Mouse (Mus musculus): ENCODE measurements around the gene Tubgcp2. TPM values are rescaled to one million over a fixed set of nuclear protein-coding genes. Genes with fewer than 3 reads are reported as not detected.

Gene Tubgcp2
- polyA plus RNA-seq, 1 experiment from 2014 or later: 65.1 TPM

DNA sequence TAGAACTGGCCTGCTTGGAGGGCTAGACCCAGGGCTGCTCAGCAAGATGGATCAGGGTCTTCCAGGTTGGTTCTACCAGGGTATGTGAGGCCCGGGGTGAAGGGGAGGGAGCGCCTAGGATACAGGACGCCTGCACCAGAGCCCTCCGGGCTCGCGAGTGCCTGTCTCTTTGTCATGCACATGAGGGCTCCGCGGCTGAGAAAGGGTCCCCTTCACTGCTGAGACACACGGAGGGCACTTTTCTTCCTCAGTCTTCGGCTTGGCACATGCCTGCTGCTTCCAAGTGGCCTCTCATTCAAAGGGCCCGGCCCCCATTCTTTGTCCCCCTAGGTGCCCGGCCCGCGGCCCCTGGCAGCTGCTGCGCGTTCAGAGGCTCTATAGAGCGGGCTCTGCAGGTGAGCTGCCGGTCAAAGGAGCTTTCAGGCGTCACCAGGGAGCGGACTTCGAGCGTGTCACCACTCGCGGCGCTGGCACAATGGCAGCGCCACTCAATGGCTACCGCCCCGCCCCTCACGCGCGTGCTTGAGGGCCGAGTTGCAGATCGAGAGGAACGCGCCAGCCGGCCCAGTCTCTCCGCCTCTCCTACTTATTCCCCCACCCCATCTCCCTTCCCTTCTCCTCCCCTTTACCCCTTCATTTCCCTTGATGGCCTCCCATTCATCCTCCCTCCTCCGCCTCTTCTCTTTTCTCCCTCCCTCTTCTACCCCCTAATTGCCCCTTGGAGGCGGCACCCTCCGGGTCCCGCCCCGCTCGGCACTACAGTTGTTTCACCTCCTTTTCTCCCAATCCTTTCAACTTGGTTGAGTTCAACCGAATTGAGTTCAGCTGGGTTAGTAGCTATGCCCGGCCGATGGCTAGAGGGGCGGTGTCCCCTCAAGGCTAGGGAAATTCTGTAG is 24.7 kb upstream of the Tubgcp2 start:
- Histone ChIP-seq H3K9me3 (no peaks in the 10 kb centered on the region), H3K27ac (peak overlapping the region; percentile 74), H3K4me1 (peaks cover 67% of the 10 kb centered on the region), H3K36me3 (no peaks in the 10 kb centered on the region), H3K27me3 (replicated peaks) (peaks cover 5% of the 10 kb centered on the region; the same call in 1 of the 2 replicates), H3K9ac (peak overlapping the region; percentile 53), H3K4me2 (replicated peaks) (peak overlapping the region; percentile 60), H3K4me3 (peak overlapping the region; percentile 32)
- ATAC-seq (ENCODE audit: low FRiP score, low read depth): peak; percentile 67
- under 1% methylated on average over 47 of the region's 47 CpGs for WGBS

- Histone ChIP-seq H3K9me3 (no peaks in the 10 kb centered on the region), H3K4me2 (replicated peaks) (peak overlapping the region; percentile 60; the same call in 1 of the 2 replicates), H3K4me1 (peaks cover 68% of the 10 kb centered on the region), H3K27ac (no peak overlapping the region; the same call in 1 of the 2 replicates), H3K36me3 (no peaks in the 10 kb centered on the region), H3K27me3 (replicated peaks) (peaks cover 5% of the 10 kb centered on the region; the same call in 1 of the 2 replicates), H3K9ac (no peak overlapping the region), H3K4me3 (no peak overlapping the region)
- 24% methylated on average over 4 of the region's 4 CpGs for WGBS
- ATAC-seq (ENCODE audit: low FRiP score, low read depth): no peak
Observed at GRCm38 (mm10) chr7:140059601-140060000, 23.1 kb upstream of the Tubgcp2 start.

DNA sequence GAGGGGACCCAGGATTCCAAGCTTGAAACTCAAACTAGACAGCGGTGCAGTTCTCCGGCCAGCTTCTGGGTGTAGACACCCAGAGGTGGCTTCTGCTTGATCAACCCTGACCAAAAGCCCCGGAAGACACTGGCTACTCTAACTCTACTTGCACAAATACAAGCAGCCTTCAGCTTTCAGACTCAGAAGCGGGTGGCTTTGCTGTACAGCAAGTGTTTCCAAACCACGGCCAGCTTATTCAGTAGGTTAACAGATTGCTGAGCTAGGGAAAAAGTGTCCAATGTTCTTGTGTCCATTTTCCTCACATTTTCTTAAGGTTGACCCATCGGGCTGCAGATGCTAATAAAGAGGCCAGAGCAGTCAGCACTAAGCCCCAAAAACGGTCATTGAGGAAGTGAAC is 22.1 kb upstream of the Tubgcp2 start:
- H3K9ac ChIP-seq: peak overlapping the region; percentile 68
- peak; percentile 0; the same call in 1 of the 2 replicates for ATAC-seq (ENCODE audit: low FRiP score, low read depth)
- no peaks in the 10 kb centered on the region for H3K36me3 ChIP-seq
- peaks cover 68% of the 10 kb centered on the region for H3K4me1 ChIP-seq
- H3K4me2 ChIP-seq (replicated peaks): peak overlapping the region; percentile 73
- 0 out of 2 replicates have a peak, but pooled peaks cover 5% of the 10 kb centered on the region for H3K27me3 ChIP-seq (replicated peaks)
- peak overlapping the region; percentile 96 for H3K27ac ChIP-seq
- H3K9me3 ChIP-seq: no peaks in the 10 kb centered on the region
- peak overlapping the region; percentile 40; the same call in 1 of the 2 replicates for H3K4me3 ChIP-seq
- WGBS: 7% methylated on average over 7 of the region's 7 CpGs

DNA sequence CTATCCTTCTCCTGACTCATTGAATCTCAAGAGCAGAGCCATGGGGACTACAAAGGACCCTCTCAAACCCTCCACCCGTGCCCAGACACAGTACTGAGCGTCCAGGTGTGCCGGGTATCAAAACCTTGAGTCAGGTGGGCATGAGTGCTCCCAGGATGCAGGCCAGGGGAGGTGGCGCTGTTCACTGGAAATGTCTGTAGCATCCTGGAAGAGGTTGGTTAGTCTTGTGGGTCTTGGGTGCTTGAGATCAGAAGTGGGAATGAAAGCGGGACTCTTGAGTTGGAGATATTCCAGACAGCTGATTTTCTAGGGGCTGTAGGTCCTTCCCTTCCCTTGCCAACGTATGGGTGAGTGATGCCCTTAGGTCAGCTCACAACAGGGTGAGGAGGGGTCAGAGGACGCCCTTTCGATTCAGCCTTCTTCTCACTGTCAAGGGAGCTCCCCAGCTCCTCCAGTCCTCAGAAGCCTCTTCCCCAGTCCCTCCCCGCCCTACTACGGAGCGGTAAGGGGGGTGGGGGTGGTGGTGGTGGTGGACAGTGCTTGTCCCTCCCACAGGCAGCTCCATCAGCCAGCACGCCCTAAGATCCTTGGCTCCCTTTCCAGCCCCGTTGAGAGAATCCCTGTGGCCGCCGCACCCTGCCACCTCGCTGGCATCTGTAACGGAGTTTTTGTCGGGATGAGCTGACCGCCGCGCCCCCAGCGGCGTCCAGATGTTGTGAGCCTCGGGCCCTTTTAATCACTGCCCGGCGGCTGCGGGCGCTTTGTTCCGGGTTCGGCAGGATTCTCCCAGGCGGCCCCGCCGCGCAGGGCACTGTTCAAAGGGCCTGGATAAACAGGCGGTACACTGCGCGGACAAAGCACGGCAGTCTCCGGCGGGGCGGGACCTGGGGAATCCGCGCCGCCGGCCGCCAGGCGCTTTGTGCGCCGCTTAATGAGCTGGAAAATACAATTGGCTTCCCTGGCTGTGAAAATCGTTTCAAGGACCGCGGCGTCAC is 21.2 kb upstream of the Tubgcp2 start:
- no peaks in the 10 kb centered on the region for H3K9me3 ChIP-seq
- H3K27ac ChIP-seq: peak overlapping the region; percentile 96
- peaks cover 62% of the 10 kb centered on the region for H3K4me1 ChIP-seq
- H3K4me3 ChIP-seq: peak overlapping the region; percentile 40
- 0 out of 2 replicates have a peak, but pooled peaks cover 5% of the 10 kb centered on the region for H3K27me3 ChIP-seq (replicated peaks)
- no peaks in the 10 kb centered on the region for H3K36me3 ChIP-seq
- H3K9ac ChIP-seq: peak overlapping the region; percentile 68
- H3K4me2 ChIP-seq (replicated peaks): peak overlapping the region; percentile 73
- 2% methylated on average over 53 of the region's 53 CpGs for WGBS
- ATAC-seq (ENCODE audit: low FRiP score, low read depth): peak; percentile 70

DNA sequence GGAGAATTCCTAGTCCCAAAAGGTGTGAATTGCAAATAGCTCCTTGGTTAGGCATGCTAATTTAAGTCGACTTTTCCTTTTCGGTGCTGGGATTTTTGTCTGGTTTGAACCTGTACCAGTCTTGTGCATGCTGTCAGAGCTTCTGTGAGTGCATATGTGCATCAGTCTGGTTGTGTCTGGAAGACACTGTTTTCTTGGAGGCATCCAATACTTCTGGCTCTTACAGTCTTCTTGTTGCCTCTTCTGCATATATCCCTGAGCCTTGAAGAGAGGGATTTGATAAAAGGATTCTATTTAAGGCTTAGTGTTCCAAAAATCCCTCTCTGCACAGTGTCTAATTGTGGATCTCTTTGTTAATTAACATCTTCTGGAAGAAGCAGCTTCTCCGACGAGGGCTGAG is 17.7 kb upstream of the Tubgcp2 start:
- no peaks in the 10 kb centered on the region for H3K36me3 ChIP-seq
- H3K4me1 ChIP-seq: peaks cover 44% of the 10 kb centered on the region
- no peak overlapping the region for H3K9ac ChIP-seq
- H3K4me2 ChIP-seq (replicated peaks): no peak overlapping the region
- peaks cover 22% of the 10 kb centered on the region for H3K27me3 ChIP-seq (replicated peaks)
- WGBS: 90% methylated on average over 4 of the region's 4 CpGs
- H3K4me3 ChIP-seq: no peak overlapping the region
- no peaks in the 10 kb centered on the region for H3K9me3 ChIP-seq
- ATAC-seq (ENCODE audit: low FRiP score, low read depth): no peak
- no peak overlapping the region for H3K27ac ChIP-seq

GRCm38 (mm10) chr7:140049115-140049689 is 12.7 kb upstream of the Tubgcp2 start:
- Histone ChIP-seq H3K9me3 (no peaks in the 10 kb centered on the region), H3K36me3 (no peaks in the 10 kb centered on the region), H3K4me3 (peak overlapping the region; percentile 56), H3K27ac (peak overlapping the region; percentile 42; the same call in 1 of the 2 replicates), H3K27me3 (replicated peaks) (peaks cover 53% of the 10 kb centered on the region), H3K9ac (peak overlapping the region; percentile 61), H3K4me1 (peaks cover 33% of the 10 kb centered on the region), H3K4me2 (replicated peaks) (peak overlapping the region; percentile 68)
- under 1% methylated on average over 34 of the region's 34 CpGs for WGBS
- ATAC-seq (ENCODE audit: low FRiP score, low read depth): peak; percentile 87

DNA sequence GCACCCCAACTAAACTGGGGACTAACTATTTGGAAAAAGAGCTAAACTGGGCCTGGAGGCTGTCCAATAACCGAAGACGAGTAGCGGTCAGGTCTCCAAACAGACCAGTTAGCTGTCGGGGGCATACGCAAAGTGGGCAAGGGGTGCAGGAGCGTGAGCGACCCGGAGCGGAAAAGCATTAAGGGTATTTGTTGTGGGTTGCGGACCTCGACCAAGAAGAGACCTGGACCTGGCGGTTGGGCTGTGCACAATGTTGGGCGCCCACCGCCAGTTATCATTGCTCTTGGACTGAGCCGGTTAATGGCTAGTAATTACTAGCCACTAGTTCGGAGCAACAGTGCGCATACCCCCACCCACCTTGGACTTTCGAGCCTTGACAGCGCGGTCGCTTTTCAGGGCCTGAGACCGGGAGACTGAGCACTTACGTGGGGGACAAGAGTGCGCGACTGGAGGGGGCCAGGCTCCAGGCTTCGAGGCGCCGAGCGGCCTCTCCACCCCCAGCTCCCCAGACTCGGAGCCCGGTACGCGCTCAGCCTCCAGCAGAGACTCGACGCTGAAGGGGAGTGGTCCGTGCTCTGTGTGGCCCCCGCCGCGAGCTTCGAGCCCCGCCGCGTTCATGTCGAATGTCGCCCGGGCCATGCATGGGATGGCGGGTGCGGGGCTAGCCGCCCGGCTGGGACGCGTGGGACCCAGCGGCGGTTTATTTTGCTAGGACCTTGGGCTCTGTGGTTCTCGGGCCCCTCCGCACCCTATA is 12.1 kb upstream of the Tubgcp2 start, which contains the start of gene Msx3:
TSS of gene Msx3 (minus strand) at position 729 of the 754 bp plus-strand sequence.
- Histone ChIP-seq H3K36me3 (no peaks in the 10 kb centered on the region), H3K9ac (peak within 1 kb of the TSS; percentile 61), H3K4me1 (peaks cover 33% of the 10 kb centered on the region), H3K4me2 (replicated peaks) (peak within 1 kb of the TSS; percentile 68), H3K27me3 (replicated peaks) (peaks cover 53% of the 10 kb centered on the region), H3K9me3 (no peaks in the 10 kb centered on the region), H3K27ac (peak within 1 kb of the TSS; percentile 42; the same call in 1 of the 2 replicates), H3K4me3 (peak within 1 kb of the TSS; percentile 56)
- ATAC-seq (ENCODE audit: low FRiP score, low read depth): peak; percentile 45
- under 1% methylated on average over 56 of the region's 56 CpGs for WGBS

GRCm38 (mm10) chr7:140047811-140048311 is 11.4 kb upstream of the Tubgcp2 start:
- H3K27ac ChIP-seq: peak overlapping the region; percentile 11; the same call in 1 of the 2 replicates
- H3K4me2 ChIP-seq (replicated peaks): peak overlapping the region; percentile 68
- no peak for ATAC-seq (ENCODE audit: low FRiP score, low read depth)
- H3K4me3 ChIP-seq: peak overlapping the region; percentile 56
- WGBS: under 1% methylated on average over 33 of the region's 33 CpGs
- peak overlapping the region; percentile 61 for H3K9ac ChIP-seq
- H3K9me3 ChIP-seq: no peaks in the 10 kb centered on the region
- peaks cover 53% of the 10 kb centered on the region for H3K27me3 ChIP-seq (replicated peaks)
- H3K4me1 ChIP-seq: peaks cover 33% of the 10 kb centered on the region
- H3K36me3 ChIP-seq: no peaks in the 10 kb centered on the region

- Histone ChIP-seq H3K27ac (no peak overlapping the region), H3K4me2 (replicated peaks) (peak overlapping the region; percentile 68; the same call in 1 of the 2 replicates), H3K9ac (no peak overlapping the region), H3K9me3 (no peaks in the 10 kb centered on the region), H3K4me1 (peaks cover 27% of the 10 kb centered on the region), H3K36me3 (peaks cover 5% of the 10 kb centered on the region), H3K4me3 (no peak overlapping the region), H3K27me3 (replicated peaks) (peaks cover 44% of the 10 kb centered on the region)
- ATAC-seq (ENCODE audit: low FRiP score, low read depth): no peak
- WGBS: 87% methylated on average over 4 of the region's 4 CpGs
Observed at GRCm38 (mm10) chr7:140045546-140045945, 9.1 kb upstream of the Tubgcp2 start.

DNA sequence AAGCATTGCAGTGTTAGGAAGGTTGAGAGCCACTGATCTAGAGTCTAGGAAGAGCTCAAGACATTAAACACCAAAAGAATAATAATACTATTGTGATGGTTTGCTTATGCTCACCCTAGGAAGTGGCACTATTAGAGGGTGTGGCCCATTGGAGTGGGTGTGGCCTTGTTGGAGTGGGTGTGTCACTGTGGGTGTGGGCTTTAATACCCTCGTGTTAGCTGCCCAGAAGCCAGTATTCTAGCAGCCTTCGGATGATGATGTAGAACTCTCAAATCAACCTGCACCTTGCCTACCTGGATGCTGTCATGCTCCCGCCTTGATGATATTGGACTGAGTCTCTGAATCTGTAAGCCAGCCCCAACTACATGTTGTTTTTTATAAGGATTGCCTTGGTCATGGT is 6.3 kb upstream of the Tubgcp2 start:
- Histone ChIP-seq H3K36me3 (peaks cover 18% of the 10 kb centered on the region), H3K4me3 (no peak overlapping the region), H3K9me3 (no peaks in the 10 kb centered on the region), H3K9ac (no peak overlapping the region), H3K27me3 (replicated peaks) (peaks cover 17% of the 10 kb centered on the region), H3K4me1 (peaks cover 9% of the 10 kb centered on the region; the same call in 1 of the 2 replicates), H3K4me2 (replicated peaks) (no peak overlapping the region), H3K27ac (no peak overlapping the region)
- no peak for ATAC-seq (ENCODE audit: low FRiP score, low read depth)
- 64% methylated on average over 3 of the region's 3 CpGs for WGBS

Measured in neural tube, embryonic 12.5 days (tissue).